Mouse (Mus musculus): Measurements from ENCODE around the gene 1500009C09Rik. TPM values are rescaled to one million over a fixed set of nuclear protein-coding genes. Genes with fewer than 3 reads are reported as not detected.

Gene 1500009C09Rik
- total and polyA plus RNA-seq, 3 experiments, result not detected

DNA sequence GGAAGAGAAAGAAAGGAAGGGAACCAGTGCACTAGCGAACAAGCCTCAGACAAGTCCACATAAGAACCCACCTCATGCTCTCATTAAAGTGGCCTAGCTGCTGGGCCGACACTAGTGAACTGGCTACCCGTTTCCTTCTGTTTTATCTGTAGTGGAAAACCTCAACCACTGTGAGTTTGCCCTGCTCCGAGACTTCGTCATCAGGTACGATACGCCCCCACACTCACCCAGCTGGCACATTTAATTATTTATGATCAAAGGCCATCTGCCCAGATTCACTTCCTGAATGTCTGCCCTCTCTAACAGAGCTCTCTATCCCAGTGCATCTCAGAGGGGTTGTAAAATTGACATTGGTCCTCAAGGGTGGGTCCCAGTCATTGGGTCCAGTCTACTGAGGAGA, 38.1 kb downstream of the 1500009C09Rik start:
- Histone ChIP-seq H3K9ac (ENCODE audit: insufficient read depth, low read depth) (no peak overlapping the region), H3K79me2 (replicated peaks; ENCODE audit: control insufficient read depth, extremely low read depth, insufficient read depth, poor library complexity, severe bottlenecking) (no peaks in the 10 kb centered on the region), H3K4me2 (ENCODE audit: insufficient read depth, low read depth, poor library complexity, severe bottlenecking) (no peak overlapping the region), H3K27me3 (replicated peaks) (peaks cover 75% of the 10 kb centered on the region), H3K4me1 (ENCODE audit: control insufficient read depth in 1 of 2, insufficient read depth in 2 of 2) (peaks cover 0 to 3% of the 10 kb centered on the region in 2 experiments; a peak in 2 of 4 replicates), H3K27ac (ENCODE audit: insufficient read depth, low read depth) (no peak overlapping the region), H3K9me3 (replicated peaks; ENCODE audit: low read length) (no peaks in the 10 kb centered on the region), H3K4me3 (replicated peaks in 1 of 3; ENCODE audit: low read depth in 2 of 3, low read length in 2 of 3, poor library complexity in 1 of 3) (no peak overlapping the region), H3K36me3 (replicated peaks in 1 of 2; ENCODE audit: control insufficient read depth in 1 of 2, insufficient read depth in 1 of 2, low read length in 1 of 2) (no peaks in the 10 kb centered on the region)
- DNase-seq (ENCODE audit: extremely low read depth), result no peak
- no peak for TF ChIP-seq PAX5 (IDR thresholded peaks at IDR 0.05; ENCODE audit: low read length)
- no peak for TF ChIP-seq BHLHE40 (IDR thresholded peaks at IDR 0.05; ENCODE audit: low read depth, low read length)
- dilution Hi-C loops (cut with MboI; ENCODE audit: extremely low pct_ligation_motif_present, extremely low pct_unique_long_range_greater_than_20kb, low sequenced_read_pairs) (no loop called here), in situ Hi-C loops (cut with MboI; ENCODE audit: low pct_ligation_motif_present, low pct_unique_long_range_greater_than_20kb, low sequenced_read_pairs) (loop anchor here (25.0 kb wide), 1 partner anchor 497 kb away; the partner anchor contains the start of gene Cyp2d26)

DNA sequence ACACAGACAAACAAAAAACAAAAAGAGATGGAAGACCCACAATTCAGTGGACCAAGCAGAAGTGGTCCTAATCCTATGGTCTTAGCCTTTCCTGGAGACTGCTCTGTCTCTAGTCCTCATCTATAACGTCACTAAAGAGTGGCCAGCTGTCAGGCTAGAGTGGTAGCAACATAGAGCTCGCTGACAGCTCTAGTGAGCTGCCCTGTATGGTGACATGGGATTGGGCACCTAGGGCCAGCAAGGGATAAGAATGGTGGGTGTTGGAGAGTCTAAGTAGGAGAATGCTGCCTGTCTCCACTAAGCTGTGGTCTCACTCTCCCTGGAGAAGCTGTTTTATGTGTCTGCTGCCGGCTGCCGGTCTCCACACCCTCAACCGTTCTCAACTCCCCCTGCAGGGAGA, 40.7 kb downstream of the 1500009C09Rik start:
- H3K4me3 ChIP-seq (replicated peaks in 1 of 3; ENCODE audit: low read depth in 2 of 3, low read length in 2 of 3, poor library complexity in 1 of 3), result no peak overlapping the region
- in situ Hi-C loops (cut with MboI; ENCODE audit: low pct_ligation_motif_present, low pct_unique_long_range_greater_than_20kb, low sequenced_read_pairs) (loop anchor here (25.0 kb wide), 1 partner anchor 494 kb away; the partner anchor contains the start of gene Cyp2d26), dilution Hi-C loops (cut with MboI; ENCODE audit: extremely low pct_ligation_motif_present, extremely low pct_unique_long_range_greater_than_20kb, low sequenced_read_pairs) (no loop called here)
- H3K36me3 ChIP-seq (replicated peaks in 1 of 2; ENCODE audit: control insufficient read depth in 1 of 2, insufficient read depth in 1 of 2, low read length in 1 of 2), result no peaks in the 10 kb centered on the region
- H3K79me2 ChIP-seq (replicated peaks; ENCODE audit: control insufficient read depth, extremely low read depth, insufficient read depth, poor library complexity, severe bottlenecking), result no peaks in the 10 kb centered on the region
- H3K27me3 ChIP-seq (replicated peaks), result peaks cover 65% of the 10 kb centered on the region
- H3K4me1 ChIP-seq (ENCODE audit: control insufficient read depth in 1 of 2, insufficient read depth in 2 of 2), result no peaks in the 10 kb centered on the region
- no peak overlapping the region for H3K27ac ChIP-seq (ENCODE audit: insufficient read depth, low read depth)
- H3K9me3 ChIP-seq (replicated peaks; ENCODE audit: low read length), result no peaks in the 10 kb centered on the region
- TF ChIP-seq SMC3 (IDR thresholded peaks at IDR 0.05; ENCODE audit: low read depth, low read length) (no peak), E2F4 (IDR thresholded peaks at IDR 0.05; ENCODE audit: insufficient replicate concordance, low read depth, low read length) (no peak), ETS1 (conservative IDR thresholded peaks at IDR 0.05; ENCODE audit: low read depth, low read length) (no peak), ZKSCAN1 (IDR thresholded peaks at IDR 0.05; ENCODE audit: borderline replicate concordance, low read depth, low read length) (no peak), POLR2AphosphoS2 (IDR thresholded peaks at IDR 0.05; ENCODE audit: low read depth, low read length) (no peak), JUN (IDR thresholded peaks at IDR 0.05; ENCODE audit: insufficient read depth, low read depth, low read length) (no peak), IRF4 (IDR thresholded peaks at IDR 0.05; ENCODE audit: low read depth, low read length) (no peak), CHD1 (IDR thresholded peaks at IDR 0.05; ENCODE audit: low read depth, low read length) (no peak), USF1 (IDR thresholded peaks at IDR 0.05; ENCODE audit: low read depth, low read length) (no peak), TBP (conservative IDR thresholded peaks at IDR 0.05; ENCODE audit: low read depth, low read length) (no peak), SIN3A (IDR thresholded peaks at IDR 0.05; ENCODE audit: low read length) (no peak), USF2 (conservative IDR thresholded peaks at IDR 0.05; ENCODE audit: low read depth, low read length) (no peak), ZC3H11A (IDR thresholded peaks at IDR 0.05; ENCODE audit: low read depth, low read length) (no peak)
- no peak overlapping the region for H3K4me2 ChIP-seq (ENCODE audit: insufficient read depth, low read depth, poor library complexity, severe bottlenecking)
- DNase-seq (ENCODE audit: extremely low read depth), result no peak
- H3K9ac ChIP-seq (ENCODE audit: insufficient read depth, low read depth), result no peak overlapping the region
